Mouse (Mus musculus) stomach, embryonic 14.5 days (tissue): Measurements from ENCODE around the gene Igfbp6. TPM values are rescaled to one million over a fixed set of nuclear protein-coding genes. Genes with fewer than 3 reads are reported as not detected.
A peak's percentile ranks its signal among the peaks of the same experiment; 100 is the strongest.

Source experiments
- ATAC-seq: fragments of 200-750 bp; cut with Nextera tagmentation; 2 replicates; pipeline ENCODE4 v1.8.0; 2017; ENCODE audit warnings: low read depth, moderate TSS enrichment; ENCODE audit not compliant: insufficient number of reproducible peaks, insufficient read depth, low FRiP score
- H3K27ac ChIP-seq: fragments of 300-500 bp; sonication (generic); 2 replicates; pipeline ENCODE4 v1.5.1; 2014; ENCODE audit warnings: mild to moderate bottlenecking, low read length, moderate library complexity, mixed read lengths
- H3K27me3 ChIP-seq: fragments of 300-500 bp; sonication (generic); 2 replicates; pipeline ENCODE4 v1.6.1; 2014; ENCODE audit warnings: low read length, control low read depth, mixed read lengths; ENCODE audit not compliant: control insufficient read depth, insufficient read depth
- H3K36me3 ChIP-seq: fragments of 300-500 bp; sonication (generic); 2 replicates; pipeline ENCODE4 v1.6.1; 2014; ENCODE audit warnings: mild to moderate bottlenecking, control low read depth, low read length, moderate library complexity, mixed read lengths; ENCODE audit not compliant: control insufficient read depth, insufficient read depth
- H3K4me1 ChIP-seq: fragments of 300-500 bp; sonication (generic); 2 replicates; pipeline ENCODE4 v1.6.1; 2014; ENCODE audit warnings: low read length, control low read depth, mixed read lengths; ENCODE audit not compliant: control insufficient read depth, insufficient read depth
- H3K4me2 ChIP-seq: fragments of 300-500 bp; sonication (generic); replicated peaks from 2 replicates; pipeline ENCODE4 v1.6.1; 2014; ENCODE audit warnings: low read depth, low read length, control low read depth
- H3K4me3 ChIP-seq: fragments of 300-500 bp; sonication (generic); 2 replicates; pipeline ENCODE4 v1.5.1; 2014; ENCODE audit warnings: low read depth, low read length, control low read depth
- H3K9ac ChIP-seq: fragments of 300-500 bp; sonication (generic); replicated peaks from 2 replicates; pipeline ENCODE4 v1.6.1; 2014; ENCODE audit warnings: low read depth, mild to moderate bottlenecking, control low read depth, low read length, moderate library complexity, mixed read lengths
- H3K9me3 ChIP-seq: fragments of 300-500 bp; sonication (generic); 2 replicates; pipeline ENCODE4 v1.6.1; 2016; ENCODE audit warnings: low read depth, low read length, control low read depth; ENCODE audit not compliant: control insufficient read depth
- WGBS: fragments of 180-500 bp; shearing (Covaris S2); extraction: QIAGEN DNeasy Blood & Tissue Kit; methylation state at CpG from one replicate; pipeline ENCODE4 v1.1.7; 2014; 5-methylcytosine and 5-hydroxymethylcytosine counted together
- polyA plus RNA-seq: library from polyadenylated mRNA; unstranded; fragments of >200 nt; fragmentation: Nextera tagmentation; extraction: Ambion mirVana; gene quantifications from 2 replicates; pipeline ENCODE4 v1.2.1, GENCODE M21; 2014

Gene Igfbp6
- polyA plus RNA-seq, 1 experiment from 2014 or later = 13.1 TPM

DNA sequence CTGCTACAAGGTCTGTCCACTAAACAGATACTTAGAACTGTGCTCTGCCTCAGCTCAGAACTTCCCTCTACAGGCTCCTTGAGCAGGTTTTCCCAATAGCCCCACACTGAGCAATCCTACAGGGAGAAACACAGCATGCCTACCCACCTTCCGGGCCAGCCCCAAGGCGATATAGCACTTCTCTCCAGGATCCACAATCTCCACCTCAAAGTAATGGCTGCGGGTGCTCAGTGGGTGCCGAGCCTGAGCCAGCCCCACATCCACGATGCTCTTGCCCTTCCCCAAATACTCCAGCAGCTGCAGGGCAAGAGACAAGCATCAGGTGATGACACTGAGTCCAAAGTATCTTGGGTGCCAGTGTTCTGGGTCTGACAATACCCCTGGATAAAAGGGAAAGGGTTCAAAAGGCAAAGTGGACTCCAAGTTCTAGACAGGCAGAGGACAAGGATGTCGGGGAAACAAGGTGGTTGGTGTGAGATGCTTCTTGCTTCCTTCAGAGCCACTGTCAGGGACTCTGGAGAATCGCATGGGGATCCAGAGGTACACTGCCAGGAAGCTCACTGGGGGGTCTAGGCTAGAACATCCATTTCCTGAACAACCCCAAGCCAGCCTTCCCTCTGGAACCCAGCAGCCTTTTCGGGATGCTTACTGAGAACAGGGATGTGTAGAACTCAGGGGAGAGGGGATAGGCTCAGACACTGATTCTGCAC is 24.9 kb upstream of the Igfbp6 start:
- H3K36me3 ChIP-seq = peaks cover 49% of the 10 kb centered on the region
- no peak overlapping the region for H3K4me2 ChIP-seq
- WGBS = 80% methylated on average over 8 of the region's 8 CpGs
- no peaks in the 10 kb centered on the region for H3K27me3 ChIP-seq
- no peak overlapping the region for H3K9ac ChIP-seq
- no peak overlapping the region for H3K4me3 ChIP-seq
- no peak overlapping the region for H3K27ac ChIP-seq
- ATAC-seq = no peak
- peaks cover 5% of the 10 kb centered on the region; the same call in 1 of the 2 replicates for H3K4me1 ChIP-seq
- H3K9me3 ChIP-seq = no peaks in the 10 kb centered on the region

DNA sequence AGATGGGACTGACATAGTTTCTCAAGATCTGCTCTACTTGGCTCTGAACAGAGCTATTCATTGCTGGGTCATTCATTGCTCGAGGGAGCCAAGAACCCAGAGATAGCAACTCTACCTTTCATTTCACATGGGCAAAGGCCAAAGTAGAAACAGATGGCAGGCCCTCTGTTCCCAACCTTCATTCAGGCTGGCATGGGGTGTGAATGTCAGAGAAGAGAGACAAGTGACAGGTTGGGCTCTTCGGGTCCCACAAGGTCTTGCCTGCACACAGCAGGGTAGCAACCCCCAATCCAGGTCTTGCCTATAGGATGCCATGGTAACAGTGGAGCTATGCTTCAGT is 24.4 kb upstream of the Igfbp6 start:
- no peak overlapping the region for H3K9ac ChIP-seq
- H3K36me3 ChIP-seq = peaks cover 43% of the 10 kb centered on the region
- 74% methylated on average over 2 of the region's 2 CpGs for WGBS
- H3K27ac ChIP-seq = no peak overlapping the region
- H3K27me3 ChIP-seq = no peaks in the 10 kb centered on the region
- H3K4me2 ChIP-seq = no peak overlapping the region
- H3K4me1 ChIP-seq = peaks cover 5% of the 10 kb centered on the region; the same call in 1 of the 2 replicates
- no peaks in the 10 kb centered on the region for H3K9me3 ChIP-seq
- no peak for ATAC-seq
- no peak overlapping the region for H3K4me3 ChIP-seq

DNA sequence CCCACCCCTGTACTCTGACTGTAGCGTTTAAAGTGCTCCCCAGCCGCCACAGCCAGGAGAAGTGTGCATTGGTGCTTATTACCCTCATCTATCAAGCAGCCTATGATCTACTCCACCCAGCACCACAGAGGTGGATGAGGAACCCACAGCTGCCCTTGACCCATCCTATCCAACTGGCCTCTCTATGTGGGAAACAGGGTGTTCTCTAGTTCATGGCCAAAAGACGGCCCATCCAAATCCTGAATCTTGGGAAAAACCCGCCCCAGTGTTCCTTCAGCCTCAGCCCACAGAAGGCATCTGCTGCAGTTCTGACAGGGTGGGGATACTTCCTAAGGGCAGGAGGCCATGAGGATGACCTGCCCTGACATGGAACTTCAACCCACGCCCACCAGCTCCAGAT is 23.6 kb upstream of the Igfbp6 start:
- Histone ChIP-seq H3K4me3 (no peak overlapping the region), H3K27ac (no peak overlapping the region), H3K9ac (no peak overlapping the region), H3K27me3 (no peaks in the 10 kb centered on the region), H3K36me3 (peaks cover 36% of the 10 kb centered on the region), H3K4me2 (no peak overlapping the region), H3K9me3 (no peaks in the 10 kb centered on the region), H3K4me1 (peaks cover 5% of the 10 kb centered on the region; the same call in 1 of the 2 replicates)
- ATAC-seq = no peak
- WGBS = 83% methylated on average over 5 of the region's 5 CpGs

DNA sequence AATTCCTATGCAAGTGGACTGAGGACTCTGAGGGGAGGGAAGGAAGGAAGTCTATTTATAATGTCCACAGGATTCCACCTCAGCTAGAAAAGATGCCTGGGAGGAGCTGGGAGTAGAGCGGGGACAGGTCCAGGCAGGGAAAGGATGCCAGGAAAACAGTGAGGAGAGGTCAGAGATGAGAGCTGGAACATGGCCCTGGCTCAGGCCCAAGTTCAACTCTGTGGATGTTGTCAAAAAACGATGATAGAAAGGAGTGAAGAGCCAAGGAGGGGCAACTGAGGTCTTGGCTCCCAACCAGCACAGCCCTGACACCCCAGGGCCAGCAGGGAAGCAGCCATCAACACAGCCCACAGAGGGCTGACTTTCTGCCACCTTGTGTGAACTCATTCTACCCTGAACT is 17.9 kb upstream of the Igfbp6 start:
- Histone ChIP-seq H3K27ac (no peak overlapping the region), H3K4me3 (no peak overlapping the region), H3K27me3 (no peaks in the 10 kb centered on the region), H3K4me2 (no peak overlapping the region), H3K9me3 (no peaks in the 10 kb centered on the region), H3K4me1 (no peaks in the 10 kb centered on the region), H3K36me3 (peaks cover 32% of the 10 kb centered on the region), H3K9ac (no peak overlapping the region)
- WGBS = 59% methylated on average over 2 of the region's 2 CpGs
- no peak for ATAC-seq

DNA sequence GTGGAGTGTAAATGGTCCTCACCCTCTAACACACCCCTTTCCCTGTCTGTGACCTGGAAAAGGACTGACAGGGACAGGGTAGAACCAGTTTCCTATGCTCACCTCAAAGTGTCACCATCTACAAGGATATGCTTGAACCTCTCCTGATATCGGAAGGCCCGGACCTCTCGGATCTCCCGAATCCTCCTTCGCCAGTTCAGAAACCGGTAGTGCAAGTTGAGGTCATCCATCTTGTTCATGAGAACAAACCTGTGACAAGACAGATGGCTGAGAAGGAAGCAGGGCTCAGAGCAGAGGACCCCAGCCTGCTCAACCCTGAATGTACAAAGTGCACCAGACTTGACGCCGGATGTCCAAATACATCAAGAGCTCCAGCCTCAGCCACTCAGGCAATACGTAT is 10.8 kb upstream of the Igfbp6 start:
- Histone ChIP-seq H3K9ac (no peak overlapping the region), H3K9me3 (no peaks in the 10 kb centered on the region), H3K36me3 (peaks cover 42% of the 10 kb centered on the region), H3K27ac (peak overlapping the region; percentile 15; the same call in 1 of the 2 replicates), H3K4me3 (no peak overlapping the region), H3K27me3 (no peaks in the 10 kb centered on the region), H3K4me2 (no peak overlapping the region), H3K4me1 (peaks cover 13% of the 10 kb centered on the region; the same call in 1 of the 2 replicates)
- no peak for ATAC-seq
- 71% methylated on average over 9 of the region's 9 CpGs for WGBS

DNA sequence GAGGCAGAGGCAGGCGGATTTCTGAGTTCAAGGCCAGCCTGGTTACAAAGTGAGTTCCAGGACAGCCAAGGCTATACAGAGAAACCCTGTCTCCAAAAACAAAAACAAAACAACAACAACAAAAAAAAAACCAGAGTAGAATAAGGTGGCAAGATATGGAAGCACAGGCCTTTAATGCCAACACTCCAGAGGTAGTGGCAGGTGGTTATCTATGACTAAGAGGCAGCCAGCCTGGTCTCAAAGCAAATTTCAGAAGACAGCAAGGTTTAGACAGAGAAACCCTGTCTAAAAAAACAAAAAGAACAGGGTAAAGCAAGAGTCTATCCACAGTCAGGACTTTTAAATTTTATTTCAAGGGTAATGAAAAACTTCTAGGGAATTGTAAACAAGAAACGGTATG is 9.5 kb upstream of the Igfbp6 start:
- H3K27ac ChIP-seq = no peak overlapping the region
- ATAC-seq = no peak
- H3K4me1 ChIP-seq = peaks cover 13% of the 10 kb centered on the region; the same call in 1 of the 2 replicates
- H3K27me3 ChIP-seq = no peaks in the 10 kb centered on the region
- H3K4me3 ChIP-seq = peak overlapping the region; percentile 73
- H3K4me2 ChIP-seq = 0 out of 2 replicates have a peak overlapping the region, but pooled peaks have one; percentile 84
- H3K36me3 ChIP-seq = peaks cover 28% of the 10 kb centered on the region
- no peaks in the 10 kb centered on the region for H3K9me3 ChIP-seq
- peak overlapping the region; percentile 71; the same call in 1 of the 2 replicates for H3K9ac ChIP-seq
- WGBS = 64% methylated on average over 2 of the region's 2 CpGs

DNA sequence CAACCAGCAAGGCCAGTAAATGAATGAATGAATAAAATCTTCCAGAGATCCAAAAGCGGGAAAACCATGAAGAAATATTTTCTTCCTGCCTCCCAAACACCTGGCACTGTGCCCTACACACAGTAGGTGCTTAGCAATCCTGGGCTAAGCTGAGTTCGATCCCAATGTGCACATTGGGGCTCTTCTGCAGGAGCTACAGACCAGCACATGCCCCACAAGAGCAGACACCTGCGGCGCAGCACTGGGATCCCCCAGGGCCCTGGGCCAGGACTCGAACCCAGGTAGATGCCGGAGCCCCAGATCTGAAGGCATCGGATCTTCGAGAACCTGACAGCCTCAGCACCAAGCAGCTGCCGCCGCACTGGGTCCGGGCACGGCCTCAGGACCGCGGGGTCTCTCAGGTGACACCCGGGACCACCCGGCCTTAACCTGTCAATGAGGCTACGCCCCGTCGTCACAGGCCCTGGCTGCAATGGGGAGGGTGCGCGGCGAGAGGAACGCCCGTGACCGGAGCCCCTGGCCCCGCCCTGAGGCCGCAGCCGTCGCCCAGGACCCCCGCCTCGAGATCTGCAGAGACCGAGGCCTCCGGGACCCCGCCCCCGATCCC is 8.5 kb upstream of the Igfbp6 start:
- H3K36me3 ChIP-seq = peaks cover 21% of the 10 kb centered on the region
- H3K4me2 ChIP-seq = peak overlapping the region; percentile 84
- H3K27ac ChIP-seq = peak overlapping the region; percentile 52; the same call in 1 of the 2 replicates
- peak overlapping the region; percentile 71 for H3K9ac ChIP-seq
- ATAC-seq = no peak
- no peaks in the 10 kb centered on the region for H3K9me3 ChIP-seq
- 2% methylated on average over 33 of the region's 35 CpGs for WGBS
- H3K27me3 ChIP-seq = no peaks in the 10 kb centered on the region
- peak overlapping the region; percentile 73 for H3K4me3 ChIP-seq
- peaks cover 13% of the 10 kb centered on the region; the same call in 1 of the 2 replicates for H3K4me1 ChIP-seq

DNA sequence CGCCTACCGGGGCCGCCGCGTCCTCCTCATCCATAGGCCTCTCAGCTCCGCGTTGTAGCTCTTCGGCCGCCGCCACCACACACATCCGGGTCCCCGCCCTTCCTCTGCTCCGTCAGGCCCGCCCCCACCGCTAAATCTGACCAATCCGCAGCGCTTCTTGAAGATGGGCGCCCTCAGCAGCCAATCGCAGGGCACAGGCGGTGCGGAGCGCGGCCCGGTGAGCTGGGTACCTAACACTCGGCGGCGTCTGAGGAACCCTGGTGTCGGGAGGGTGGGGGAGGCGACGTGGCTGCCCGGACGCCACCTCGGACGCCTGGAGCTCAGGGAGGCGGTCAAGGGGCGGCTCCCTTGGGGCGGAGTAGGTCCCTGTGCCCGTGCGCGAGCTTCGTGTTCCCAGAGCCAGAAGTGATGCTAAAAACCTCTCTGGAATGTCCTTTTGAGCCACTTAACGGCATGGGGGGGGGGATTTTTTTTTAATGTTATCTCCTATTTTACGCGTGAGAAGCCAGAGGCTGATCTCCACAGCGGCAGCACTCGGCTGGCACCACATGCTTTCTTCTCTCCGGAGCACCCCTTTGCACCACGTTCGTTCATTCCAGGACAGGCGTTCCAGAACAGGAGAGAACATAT is 7.9 kb upstream of the Igfbp6 start, which contains the start of gene Spryd3:
Gene Spryd3, minus strand, starts transcription at position 106 of the 630 bp plus-strand sequence.
- H3K4me2 ChIP-seq = peak within 1 kb of the TSS; percentile 84
- no peaks in the 10 kb centered on the region for H3K27me3 ChIP-seq
- H3K9ac ChIP-seq = peak within 1 kb of the TSS; percentile 71
- peak within 1 kb of the TSS; percentile 73 for H3K4me3 ChIP-seq
- ATAC-seq = peak; percentile 99
- WGBS = under 1% methylated on average over 50 of the region's 50 CpGs
- no peaks in the 10 kb centered on the region for H3K9me3 ChIP-seq
- H3K27ac ChIP-seq = peak within 1 kb of the TSS; percentile 55
- peaks cover 13% of the 10 kb centered on the region; the same call in 1 of the 2 replicates for H3K4me1 ChIP-seq
- peaks cover 16% of the 10 kb centered on the region for H3K36me3 ChIP-seq
